Mouse (Mus musculus) cortical plate, adult 2 months (tissue): ENCODE data around the gene Bbox1. TPM values are rescaled to one million over a fixed set of nuclear protein-coding genes. Genes with fewer than 3 reads are reported as not detected.
A peak's percentile ranks its signal among the peaks of the same experiment; 100 is the strongest.

Source experiments
- H3K27ac ChIP-seq: fragments of 200-500 bp; 2 replicates; pipeline ENCODE4 v1.5.1; 2012; ENCODE audit warnings: low read length, control low read depth, inconsistent platforms; ENCODE audit not compliant: insufficient read depth
- H3K4me1 ChIP-seq: fragments of 200-500 bp; 2 replicates; pipeline ENCODE4 v1.6.1; 2011; ENCODE audit warnings: low read length; ENCODE audit not compliant: control insufficient read depth, insufficient read depth
- H3K4me3 ChIP-seq: fragments of 200-500 bp; 2 replicates; pipeline ENCODE4 v1.5.1; 2011; ENCODE audit warnings: mild to moderate bottlenecking, low read length, control low read depth; ENCODE audit not compliant: insufficient read depth
- CTCF ChIP-seq: fragments of 200-500 bp; IDR thresholded peaks from 2 replicates; pipeline ENCODE4 v1.5.1; 2011; ENCODE audit warnings: mild to moderate bottlenecking, control low read depth, low read length; ENCODE audit not compliant: insufficient read depth; ENCODE audit errors: extremely low read depth
- POLR2A ChIP-seq: fragments of 200-500 bp; IDR thresholded peaks from 2 replicates; pipeline ENCODE4 v1.6.1; 2011; ENCODE audit warnings: mild to moderate bottlenecking, low read length, control low read depth; ENCODE audit not compliant: insufficient read depth; ENCODE audit errors: extremely low read depth
- polyA plus RNA-seq: library from polyadenylated mRNA; depleted of rRNA; stranded (reverse); fragments of >200 nt; gene quantifications from 2 replicates; pipeline ENCODE4 v1.2.3, GENCODE M21; 2012; rRNA removed

The Bbox1 gene
- 0.96 and 1.4 TPM in 2 replicates for polyA plus RNA-seq

- Histone ChIP-seq H3K4me1 (no peaks in the 10 kb centered on the region), H3K27ac (no peak within 1 kb of the TSS), H3K4me3 (no peak within 1 kb of the TSS)
- TF ChIP-seq POLR2A (no peak), CTCF (no peak)
Observed at GRCm38 (mm10) chr2:110314509-110315155, at the start of gene Bbox1. Bbox1 (minus strand) TSS chr2:110314560.

- Histone ChIP-seq H3K27ac (no peak overlapping the region), H3K4me1 (no peaks in the 10 kb centered on the region), H3K4me3 (no peak overlapping the region)
- TF ChIP-seq CTCF (no peak), POLR2A (no peak)
Observed at GRCm38 (mm10) chr2:110363855-110364254, 49.5 kb upstream of the Bbox1 start.

- Histone ChIP-seq H3K4me1 (no peaks in the 10 kb centered on the region), H3K4me3 (peak within 1 kb of the TSS; percentile 42), H3K27ac (no peak within 1 kb of the TSS)
- TF ChIP-seq POLR2A (no peak), CTCF (0 out of 2 replicates have a peak, but pooled peaks have one; percentile 3)
Observed at GRCm38 (mm10) chr2:110362432-110363283, 48.3 kb upstream of the Bbox1 start, which contains the start of gene Fibin. Fibin (minus strand) TSS chr2:110363183.

- H3K4me1 ChIP-seq: no peaks in the 10 kb centered on the region
- H3K4me3 ChIP-seq: no peak overlapping the region
- no peak for TF ChIP-seq CTCF
- no peak for TF ChIP-seq POLR2A
- H3K27ac ChIP-seq: no peak overlapping the region
Observed at GRCm38 (mm10) chr2:110353302-110353970, 39.1 kb upstream of the Bbox1 start.

GRCm38 (mm10) chr2:110351843-110352251 lies 37.5 kb upstream of the Bbox1 start:
- no peak overlapping the region for H3K4me3 ChIP-seq
- no peak overlapping the region for H3K27ac ChIP-seq
- TF ChIP-seq CTCF (no peak), POLR2A (no peak)
- no peaks in the 10 kb centered on the region for H3K4me1 ChIP-seq

- no peak for TF ChIP-seq POLR2A
- no peak for TF ChIP-seq CTCF
- Histone ChIP-seq H3K4me3 (no peak overlapping the region), H3K27ac (no peak overlapping the region), H3K4me1 (no peaks in the 10 kb centered on the region)
Observed at GRCm38 (mm10) chr2:110351406-110351805, 37.0 kb upstream of the Bbox1 start.

GRCm38 (mm10) chr2:110328953-110329352 lies 14.6 kb upstream of the Bbox1 start:
- H3K4me3 ChIP-seq: no peak overlapping the region
- H3K27ac ChIP-seq: no peak overlapping the region
- H3K4me1 ChIP-seq: no peaks in the 10 kb centered on the region
- TF ChIP-seq CTCF (no peak), POLR2A (no peak)

- Histone ChIP-seq H3K27ac (no peak overlapping the region), H3K4me1 (no peaks in the 10 kb centered on the region), H3K4me3 (no peak overlapping the region)
- no peak for TF ChIP-seq CTCF
- no peak for TF ChIP-seq POLR2A
Observed at GRCm38 (mm10) chr2:110319949-110320348, 5.6 kb upstream of the Bbox1 start.

GRCm38 (mm10) chr2:110319266-110319665 lies 4.9 kb upstream of the Bbox1 start:
- Histone ChIP-seq H3K27ac (no peak overlapping the region), H3K4me3 (no peak overlapping the region), H3K4me1 (no peaks in the 10 kb centered on the region)
- TF ChIP-seq POLR2A (no peak), CTCF (no peak)
